Mouse (Mus musculus): ENCODE measurements around the gene Fmo1.

DNA sequence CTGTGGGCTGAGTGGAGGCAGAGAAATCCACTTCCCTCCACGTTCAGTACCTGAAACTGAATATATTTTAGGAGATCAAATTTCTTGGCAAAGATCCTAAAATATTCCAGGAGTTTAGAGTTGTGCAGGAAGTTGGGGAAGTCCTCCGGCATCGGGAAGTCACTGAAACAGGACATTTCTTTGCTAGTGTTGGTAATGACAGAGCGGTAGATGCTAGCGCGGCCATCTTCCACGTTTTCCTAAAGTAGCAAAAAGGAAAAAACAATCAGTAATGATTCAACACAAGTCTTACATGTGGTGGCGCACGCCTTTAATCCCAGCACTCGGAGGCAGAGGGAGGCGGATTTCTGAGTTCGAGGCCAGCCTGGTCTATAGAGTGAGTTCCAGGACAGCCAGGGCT, 22.2 kb upstream of the Fmo1 start:
- TF ChIP-seq FLI1 (IDR thresholded peaks at IDR 0.05; ENCODE audit: low read length) (no peak), GATA1 (IDR thresholded peaks at IDR 0.05; ENCODE audit: borderline replicate concordance, low read length) (no peak)
